Mouse (Mus musculus): Measurements from ENCODE around the gene Itm2c.

GRCm38 (mm10) chr1:85925183-85925582 is 31.1 kb downstream of the Itm2c start:
- no peak for TF ChIP-seq EP300 (IDR thresholded peaks at IDR 0.05; ENCODE audit: low read length)
- TF ChIP-seq RAD21 (IDR thresholded peaks at IDR 0.05; ENCODE audit: low read depth, low read length): no peak
- no peak for TF ChIP-seq POLR2A (IDR thresholded peaks at IDR 0.05; ENCODE audit: low read depth, low read length)
- no peak for TF ChIP-seq SIN3A (IDR thresholded peaks at IDR 0.05; ENCODE audit: low read length)
- no peak for TF ChIP-seq CTCF (conservative IDR thresholded peaks at IDR 0.05 in 1 of 2, IDR thresholded peaks at IDR 0.05 in 1 of 2; ENCODE audit: low read depth in 2 of 2, low read length in 2 of 2)
- TF ChIP-seq GABPA (IDR thresholded peaks at IDR 0.05; ENCODE audit: insufficient replicate concordance, low read depth, low read length): no peak
- TF ChIP-seq JUN (IDR thresholded peaks at IDR 0.05; ENCODE audit: insufficient read depth, low read depth, low read length): no peak
- TF ChIP-seq E2F4 (IDR thresholded peaks at IDR 0.05; ENCODE audit: insufficient replicate concordance, low read depth, low read length): no peak
- no peak for TF ChIP-seq MAFK (IDR thresholded peaks at IDR 0.05; ENCODE audit: insufficient replicate concordance, low read length)
- TF ChIP-seq TCF12 (IDR thresholded peaks at IDR 0.05; ENCODE audit: low read depth, low read length): no peak
- TF ChIP-seq USF1 (IDR thresholded peaks at IDR 0.05; ENCODE audit: low read depth, low read length): no peak
- no peak for TF ChIP-seq MAX (IDR thresholded peaks at IDR 0.05; ENCODE audit: low read length)

Measured in CH12.LX (cell line).